Mouse (Mus musculus): ENCODE data around the gene Ccdc186. TPM values are rescaled to one million over a fixed set of nuclear protein-coding genes. Genes with fewer than 3 reads are reported as not detected.
"Not testable (repeated sequence)": the region's sequence is repeated elsewhere in the genome, so short reads cannot be mapped to it uniquely, and the experiment has no call there.

Gene Ccdc186
- polyA plus RNA-seq, 1 experiment from 2014 or later = 17.9 TPM

- H3K9ac ChIP-seq (replicated peaks; ENCODE audit: low read length) = no peak overlapping the region
- no peak overlapping the region for H3K4me2 ChIP-seq (replicated peaks; ENCODE audit: low read depth, low read length)
- H3K4me3 ChIP-seq (ENCODE audit: low read length) = no peak overlapping the region
- WGBS = 86% methylated on average over 5 of the region's 5 CpGs
- no peak for ATAC-seq (ENCODE audit: low FRiP score, low TSS enrichment)
- no peaks in the 10 kb centered on the region for H3K36me3 ChIP-seq (ENCODE audit: insufficient read depth, low read length)
- no peaks in the 10 kb centered on the region for H3K4me1 ChIP-seq (ENCODE audit: insufficient read depth, low read length)
- H3K27ac ChIP-seq (ENCODE audit: low read length) = no peak overlapping the region
- H3K27me3 ChIP-seq (ENCODE audit: insufficient read depth, low read length) = no peaks in the 10 kb centered on the region
- no peaks in the 10 kb centered on the region for H3K9me3 ChIP-seq (ENCODE audit: low read length)
These were observed 60.9 kb downstream of the Ccdc186 start for GRCm38 (mm10) chr19:56761096-56761495.

GRCm38 (mm10) chr19:56760306-56760940 is 61.6 kb downstream of the Ccdc186 start:
- Histone ChIP-seq H3K9ac (replicated peaks; ENCODE audit: low read length) (no peak overlapping the region), H3K9me3 (ENCODE audit: low read length) (no peaks in the 10 kb centered on the region), H3K27me3 (ENCODE audit: insufficient read depth, low read length) (no peaks in the 10 kb centered on the region), H3K36me3 (ENCODE audit: insufficient read depth, low read length) (no peaks in the 10 kb centered on the region), H3K4me1 (ENCODE audit: insufficient read depth, low read length) (no peaks in the 10 kb centered on the region), H3K4me3 (ENCODE audit: low read length) (no peak overlapping the region), H3K27ac (ENCODE audit: low read length) (no peak overlapping the region), H3K4me2 (replicated peaks; ENCODE audit: low read depth, low read length) (no peak overlapping the region)
- no peak for ATAC-seq (ENCODE audit: low FRiP score, low TSS enrichment)
- WGBS = 73% methylated on average over 8 of the region's 8 CpGs

- no peaks in the 10 kb centered on the region for H3K36me3 ChIP-seq (ENCODE audit: insufficient read depth, low read length)
- H3K27ac ChIP-seq (ENCODE audit: low read length) = no peak overlapping the region
- H3K4me2 ChIP-seq (replicated peaks; ENCODE audit: low read depth, low read length) = no peak overlapping the region
- WGBS = 91% methylated on average over 4 of the region's 4 CpGs
- H3K9ac ChIP-seq (replicated peaks; ENCODE audit: low read length) = no peak overlapping the region
- H3K4me3 ChIP-seq (ENCODE audit: low read length) = no peak overlapping the region
- no peaks in the 10 kb centered on the region for H3K4me1 ChIP-seq (ENCODE audit: insufficient read depth, low read length)
- ATAC-seq (ENCODE audit: low FRiP score, low TSS enrichment) = no peak
- no peaks in the 10 kb centered on the region for H3K9me3 ChIP-seq (ENCODE audit: low read length)
- no peaks in the 10 kb centered on the region for H3K27me3 ChIP-seq (ENCODE audit: insufficient read depth, low read length)
These were observed 62.2 kb downstream of the Ccdc186 start for GRCm38 (mm10) chr19:56759740-56760139.

GRCm38 (mm10) chr19:56758311-56758710 is 63.7 kb downstream of the Ccdc186 start:
- Histone ChIP-seq H3K4me2 (replicated peaks; ENCODE audit: low read depth, low read length) (no peak overlapping the region), H3K27me3 (ENCODE audit: insufficient read depth, low read length) (no peaks in the 10 kb centered on the region), H3K27ac (ENCODE audit: low read length) (no peak overlapping the region), H3K4me1 (ENCODE audit: insufficient read depth, low read length) (no peaks in the 10 kb centered on the region), H3K9ac (replicated peaks; ENCODE audit: low read length) (no peak overlapping the region), H3K9me3 (ENCODE audit: low read length) (no peaks in the 10 kb centered on the region), H3K36me3 (ENCODE audit: insufficient read depth, low read length) (no peaks in the 10 kb centered on the region), H3K4me3 (ENCODE audit: low read length) (no peak overlapping the region)
- WGBS = 94% methylated on average over 2 of the region's 2 CpGs
- no peak; the same call in 1 of the 2 replicates for ATAC-seq (ENCODE audit: low FRiP score, low TSS enrichment)

- Histone ChIP-seq H3K27me3 (ENCODE audit: insufficient read depth, low read length) (no peaks in the 10 kb centered on the region), H3K4me1 (ENCODE audit: insufficient read depth, low read length) (no peaks in the 10 kb centered on the region), H3K36me3 (ENCODE audit: insufficient read depth, low read length) (no peaks in the 10 kb centered on the region), H3K4me2 (replicated peaks; ENCODE audit: low read depth, low read length) (no peak overlapping the region), H3K9me3 (ENCODE audit: low read length) (no peaks in the 10 kb centered on the region), H3K27ac (ENCODE audit: low read length) (no peak overlapping the region), H3K4me3 (ENCODE audit: low read length) (no peak overlapping the region), H3K9ac (replicated peaks; ENCODE audit: low read length) (no peak overlapping the region)
- WGBS = 77% methylated on average over 10 of the region's 10 CpGs
- ATAC-seq (ENCODE audit: low FRiP score, low TSS enrichment) = no peak
These were observed 65.6 kb downstream of the Ccdc186 start for GRCm38 (mm10) chr19:56756412-56756811.

- not testable (repeated sequence) for H3K4me3 ChIP-seq (ENCODE audit: low read length); H3K4me1 ChIP-seq (ENCODE audit: insufficient read depth, low read length); H3K36me3 ChIP-seq (ENCODE audit: insufficient read depth, low read length); H3K27me3 ChIP-seq (ENCODE audit: insufficient read depth, low read length); ATAC-seq (ENCODE audit: low FRiP score, low TSS enrichment); H3K9me3 ChIP-seq (ENCODE audit: low read length); H3K4me2 ChIP-seq (replicated peaks; ENCODE audit: low read depth, low read length); H3K27ac ChIP-seq (ENCODE audit: low read length); H3K9ac ChIP-seq (replicated peaks; ENCODE audit: low read length)
- 97% methylated on average over 2 of the region's 2 CpGs for WGBS
These were observed 67.5 kb downstream of the Ccdc186 start for GRCm38 (mm10) chr19:56754456-56754855.

- Histone ChIP-seq H3K4me3 (ENCODE audit: low read length) (no peak overlapping the region), H3K36me3 (ENCODE audit: insufficient read depth, low read length) (no peaks in the 10 kb centered on the region), H3K27ac (ENCODE audit: low read length) (no peak overlapping the region), H3K9me3 (ENCODE audit: low read length) (no peaks in the 10 kb centered on the region), H3K4me2 (replicated peaks; ENCODE audit: low read depth, low read length) (no peak overlapping the region), H3K9ac (replicated peaks; ENCODE audit: low read length) (no peak overlapping the region), H3K27me3 (ENCODE audit: insufficient read depth, low read length) (no peaks in the 10 kb centered on the region), H3K4me1 (ENCODE audit: insufficient read depth, low read length) (peaks cover 16% of the 10 kb centered on the region; the same call in 1 of the 2 replicates)
- 51% methylated on average over 4 of the region's 4 CpGs for WGBS
- ATAC-seq (ENCODE audit: low FRiP score, low TSS enrichment) = no peak
These were observed 71.3 kb downstream of the Ccdc186 start for GRCm38 (mm10) chr19:56750709-56751108.

GRCm38 (mm10) chr19:56749343-56749742 is 72.6 kb downstream of the Ccdc186 start:
- WGBS = 23% methylated on average over 3 of the region's 3 CpGs

GRCm38 (mm10) chr19:56747878-56748277 is 74.1 kb downstream of the Ccdc186 start:
- ATAC-seq (ENCODE audit: low FRiP score, low TSS enrichment) = peak; percentile 39; the same call in 1 of the 2 replicates
- Histone ChIP-seq H3K9ac (replicated peaks; ENCODE audit: low read length) (no peak overlapping the region), H3K9me3 (ENCODE audit: low read length) (no peaks in the 10 kb centered on the region), H3K4me3 (ENCODE audit: low read length) (no peak overlapping the region), H3K36me3 (ENCODE audit: insufficient read depth, low read length) (no peaks in the 10 kb centered on the region), H3K27me3 (ENCODE audit: insufficient read depth, low read length) (no peaks in the 10 kb centered on the region), H3K4me1 (ENCODE audit: insufficient read depth, low read length) (peaks cover 24% of the 10 kb centered on the region; the same call in 1 of the 2 replicates), H3K4me2 (replicated peaks; ENCODE audit: low read depth, low read length) (no peak overlapping the region), H3K27ac (ENCODE audit: low read length) (no peak overlapping the region)
- WGBS = 51% methylated on average over 10 of the region's 10 CpGs

More at GRCm38 (mm10) chr19:56749343-56749742, 72.6 kb downstream of the Ccdc186 start:
- H3K4me3 ChIP-seq (ENCODE audit: low read length) = no peak overlapping the region
- peak; percentile 63; the same call in 1 of the 2 replicates for ATAC-seq (ENCODE audit: low FRiP score, low TSS enrichment)
- H3K9me3 ChIP-seq (ENCODE audit: low read length) = no peaks in the 10 kb centered on the region
- H3K36me3 ChIP-seq (ENCODE audit: insufficient read depth, low read length) = no peaks in the 10 kb centered on the region
- H3K27ac ChIP-seq (ENCODE audit: low read length) = peak overlapping the region; percentile 37; the same call in 1 of the 2 replicates
- no peak overlapping the region for H3K4me2 ChIP-seq (replicated peaks; ENCODE audit: low read depth, low read length)
- no peak overlapping the region for H3K9ac ChIP-seq (replicated peaks; ENCODE audit: low read length)
- peaks cover 24% of the 10 kb centered on the region; the same call in 1 of the 2 replicates for H3K4me1 ChIP-seq (ENCODE audit: insufficient read depth, low read length)
- no peaks in the 10 kb centered on the region for H3K27me3 ChIP-seq (ENCODE audit: insufficient read depth, low read length)

- no peaks in the 10 kb centered on the region for H3K27me3 ChIP-seq (ENCODE audit: insufficient read depth, low read length)
- no peak overlapping the region for H3K27ac ChIP-seq (ENCODE audit: low read length)
- H3K9ac ChIP-seq (replicated peaks; ENCODE audit: low read length) = no peak overlapping the region
- H3K4me2 ChIP-seq (replicated peaks; ENCODE audit: low read depth, low read length) = no peak overlapping the region
- ATAC-seq (ENCODE audit: low FRiP score, low TSS enrichment) = no peak
- no peak overlapping the region for H3K4me3 ChIP-seq (ENCODE audit: low read length)
- no peaks in the 10 kb centered on the region for H3K9me3 ChIP-seq (ENCODE audit: low read length)
- peaks cover 24% of the 10 kb centered on the region; the same call in 1 of the 2 replicates for H3K4me1 ChIP-seq (ENCODE audit: insufficient read depth, low read length)
- no peaks in the 10 kb centered on the region for H3K36me3 ChIP-seq (ENCODE audit: insufficient read depth, low read length)
- 90% methylated on average over 9 of the region's 9 CpGs for WGBS
These were observed 75.4 kb downstream of the Ccdc186 start for GRCm38 (mm10) chr19:56746618-56747017.
